Mouse (Mus musculus) Patski (cell line): ENCODE data around the gene Spc24. TPM values are rescaled to one million over a fixed set of nuclear protein-coding genes. Genes with fewer than 3 reads are reported as not detected.

Experiments
- ATAC-seq: fragments of 100-300 bp; one replicate; pipeline ENCODE4 v1.8.0; 2021
- CTCF ChIA-PET: fragments of 350-600 bp; sonication (Branson Sonifier 250); formaldehyde crosslinking; loops from one replicate; lab custom pipeline; 2022; ENCODE audit warnings: inconsistent platforms; lab: Charles Lee
- POLR2A ChIA-PET: fragments of 350-600 bp; sonication (Branson Sonifier 250); formaldehyde crosslinking; loops from one replicate; lab custom pipeline; 2022; ENCODE audit warnings: antibody characterized with exemption, inconsistent platforms; lab: Charles Lee
- DNase-seq: peaks from one replicate; pipeline ENCODE4 v3.0.0-alpha.2; 2011; ENCODE audit warnings: low read depth, low spot score
- H3K27me3 ChIP-seq: fragments of 371-371 bp; one replicate; pipeline ENCODE4 v1.5.1; 2021
- CTCF ChIP-seq: fragments of 100-300 bp; IDR thresholded peaks from one replicate; pipeline ENCODE4 v1.5.1; 2021
- in situ Hi-C: fragments of 300-500 bp; cut with MboI; formaldehyde crosslinking; loops from 3 replicates; pipeline ENCODE4 v1.11.1; 2018; ENCODE audit warnings: low pct_unique_long_range_greater_than_20kb, mixed read lengths
- polyA plus RNA-seq: library from polyadenylated mRNA; unstranded; gene quantifications from one replicate; pipeline ENCODE4 v1.2.3, GENCODE M21; 2021

Spc24 gene
- polyA plus RNA-seq, 1 experiment from 2014 or later: 38.3 TPM

DNA sequence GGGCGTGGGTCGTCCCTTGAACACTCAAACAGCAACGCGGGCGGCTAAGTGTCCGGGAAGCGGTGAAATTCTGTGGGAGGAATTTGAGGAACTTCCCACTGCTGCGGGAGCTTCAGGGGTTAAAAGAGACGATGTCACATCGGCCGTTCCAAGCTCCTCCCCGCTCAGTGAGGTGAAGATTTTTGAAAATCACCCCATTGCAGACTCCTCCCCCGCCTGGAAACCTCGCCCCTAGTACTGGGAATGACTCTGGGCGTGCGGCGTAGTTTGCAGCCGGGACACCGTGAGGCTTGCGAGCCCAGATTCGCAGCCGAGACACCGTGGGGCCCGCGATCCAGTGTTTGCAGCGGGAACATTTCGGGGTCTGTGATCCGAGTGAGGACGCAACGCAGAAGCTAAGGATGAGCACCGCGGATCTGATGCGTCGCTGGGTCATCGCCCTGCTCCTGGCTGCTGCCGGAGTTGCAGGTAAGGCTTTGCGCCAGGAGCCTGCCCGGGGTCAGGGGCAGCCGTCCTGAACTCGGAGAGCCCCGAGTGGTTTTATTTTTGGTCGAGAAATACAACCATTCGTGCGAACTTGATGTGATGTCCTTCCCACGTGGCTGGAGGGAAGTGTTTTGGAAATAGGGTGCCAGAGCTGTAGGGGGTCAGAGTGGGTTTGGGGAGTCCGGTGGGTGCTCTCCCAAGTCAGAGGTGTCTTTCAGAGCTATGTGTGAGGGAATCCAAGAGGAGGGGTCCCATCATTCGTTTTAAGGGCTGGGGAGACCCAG is 36.5 kb downstream of the Spc24 start, which contains the start of gene Ldlr:
Ldlr (plus strand) TSS at position 107 of the 770 bp plus-strand sequence.
- in situ Hi-C loops: no loop called here
- no peak for DNase-seq
- no peaks in the 10 kb centered on the region for H3K27me3 ChIP-seq
- ChIA-PET POLR2A (interaction anchor here (0.9 to 1.6 kb wide), 3 partner anchors 11 to 25 kb away, joined by 3 read pairs; no protein-coding TSS in a partner anchor), CTCF (interaction anchor here (0.9 kb wide), 1 partner anchor 46 kb away, joined by 3 read pairs; no protein-coding TSS in a partner anchor)
- peak; percentile 68 for ATAC-seq
- TF ChIP-seq CTCF: no peak

DNA sequence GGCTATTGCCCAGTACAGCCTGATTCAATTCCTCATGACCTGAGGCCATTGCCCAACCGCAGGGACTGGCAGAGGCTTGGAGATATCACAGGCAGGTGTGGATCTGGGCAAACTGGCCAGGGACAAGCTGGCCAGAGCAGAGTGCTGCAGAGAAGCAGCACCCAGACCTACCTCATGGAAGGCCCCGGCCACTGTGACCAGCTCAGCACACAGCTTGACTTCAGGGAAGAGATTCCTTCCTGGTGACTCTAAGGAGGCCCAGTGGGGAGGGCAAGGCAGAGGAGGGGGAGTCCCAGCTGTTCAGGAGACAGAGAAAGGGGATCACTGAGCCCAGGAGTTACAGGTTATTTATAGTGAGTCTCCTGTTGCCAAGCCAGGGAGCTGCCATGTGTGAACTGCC is 39.1 kb downstream of the Spc24 start:
- CTCF ChIA-PET: interaction anchor here (1.0 kb wide), 1 partner anchor 13 kb away, joined by 3 read pairs; no protein-coding TSS in a partner anchor
- no peak for DNase-seq

DNA sequence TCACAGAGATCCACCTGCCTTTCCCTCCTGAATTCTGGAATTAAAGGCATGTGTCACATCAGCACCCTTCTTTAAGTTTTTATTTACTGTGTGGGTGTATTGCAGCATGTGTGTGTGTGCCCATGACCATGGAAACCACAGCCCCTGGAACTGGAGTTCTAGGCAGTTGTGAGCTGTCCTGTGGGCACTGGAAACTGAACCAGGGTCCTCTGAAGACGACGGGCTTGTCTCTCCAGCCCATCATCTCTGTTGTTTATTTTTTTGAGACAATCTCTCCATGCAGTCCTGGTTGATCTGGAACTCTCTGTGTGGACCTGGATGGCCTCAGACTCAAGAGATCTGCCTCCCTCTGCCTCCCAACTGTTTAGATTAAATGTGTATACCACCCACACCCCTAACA is 43.1 kb downstream of the Spc24 start:
- POLR2A ChIA-PET: no interaction called here
- in situ Hi-C loops: no loop called here

More for the DNA sequence above, 39.1 kb downstream of the Spc24 start:
- POLR2A ChIA-PET: interaction anchor here (0.6 kb wide), 1 partner anchor 407 kb away, joined by 4 read pairs; no protein-coding TSS in a partner anchor
- no peaks in the 10 kb centered on the region for H3K27me3 ChIP-seq
- ATAC-seq: no peak
- TF ChIP-seq CTCF: no peak
- in situ Hi-C loops: no loop called here

GRCm38 (mm10) chr9:21715298-21715697 is 44.8 kb downstream of the Spc24 start:
- ChIA-PET CTCF (interaction anchor here (1.2 kb wide), 1 partner anchor 85 kb away, joined by 3 read pairs; no protein-coding TSS in a partner anchor), POLR2A (no interaction called here)
- in situ Hi-C loops: no loop called here
- H3K27me3 ChIP-seq: no peaks in the 10 kb centered on the region
- no peak for TF ChIP-seq CTCF
- no peak for ATAC-seq
- no peak for DNase-seq

More for the DNA sequence above, 43.1 kb downstream of the Spc24 start:
- CTCF ChIA-PET: no interaction called here
- ATAC-seq (no peak), DNase-seq (no peak)
- TF ChIP-seq CTCF: no peak
- no peaks in the 10 kb centered on the region for H3K27me3 ChIP-seq

GRCm38 (mm10) chr9:21709340-21709739 is 50.8 kb downstream of the Spc24 start:
- DNase-seq (no peak), ATAC-seq (no peak)
- CTCF ChIA-PET: no interaction called here
- POLR2A ChIA-PET: interaction anchor here (0.5 kb wide), 1 partner anchor 14 kb away, joined by 3 read pairs; the partner anchor contains the start of gene Ldlr
- in situ Hi-C loops: no loop called here
- no peaks in the 10 kb centered on the region for H3K27me3 ChIP-seq
- TF ChIP-seq CTCF: no peak

DNA sequence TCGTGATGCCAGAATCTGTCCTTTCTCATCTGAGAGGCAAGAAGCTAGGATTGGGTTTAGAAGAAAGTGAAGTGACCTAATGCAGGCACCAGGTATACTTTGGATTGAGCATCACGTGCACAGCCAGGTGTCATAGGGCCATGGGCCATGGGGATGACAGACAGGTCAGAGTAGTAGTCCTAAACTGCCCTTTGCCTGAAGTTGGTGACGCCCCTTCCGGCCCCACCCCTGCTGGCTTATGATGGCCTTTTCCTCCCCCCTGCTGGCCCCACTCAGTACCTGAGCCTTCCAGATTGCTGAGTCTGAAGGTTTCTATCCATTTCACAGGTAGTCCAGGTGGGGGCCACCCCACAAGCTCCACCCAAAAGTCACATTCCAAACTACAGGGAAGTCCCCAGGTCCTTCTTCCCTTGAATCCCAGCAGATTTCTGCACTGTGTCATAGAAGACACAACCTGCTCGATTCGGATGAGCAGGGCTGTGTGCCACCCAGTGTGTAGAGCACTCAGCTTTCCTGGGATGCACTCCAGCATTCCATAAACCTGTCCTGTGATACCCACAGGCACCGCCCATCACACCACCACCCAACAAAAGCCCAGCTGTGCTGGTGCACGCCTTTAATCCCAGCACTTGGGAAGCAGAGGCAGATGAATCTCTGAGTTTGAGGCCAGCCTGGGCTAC is 53.4 kb downstream of the Spc24 start:
- H3K27me3 ChIP-seq: no peaks in the 10 kb centered on the region
- ChIA-PET CTCF (no interaction called here), POLR2A (no interaction called here)
- in situ Hi-C loops: no loop called here
- DNase-seq (no peak), ATAC-seq (no peak)
- TF ChIP-seq CTCF: no peak

- no peaks in the 10 kb centered on the region for H3K27me3 ChIP-seq
- in situ Hi-C loops: no loop called here
- ATAC-seq: no peak
- ChIA-PET POLR2A (no interaction called here), CTCF (interaction anchor here (1.3 kb wide), 1 partner anchor 10 kb away, joined by 3 read pairs; no protein-coding TSS in a partner anchor)
- TF ChIP-seq CTCF: no peak
- DNase-seq: no peak
These were observed 54.0 kb downstream of the Spc24 start for GRCm38 (mm10) chr9:21706085-21706484.

Other genes with a start within 250 kb of the Spc24 start
- not detected for gene AB124611, start 234.1 kb downstream of the Spc24 start, polyA plus RNA-seq
- 61.7 TPM for gene Carm1, start 213.4 kb downstream of the Spc24 start, polyA plus RNA-seq
- gene Timm29, start 167.6 kb downstream of the Spc24 start, polyA plus RNA-seq: 38.9 TPM
- 39.0 TPM for gene Yipf2, start 167.5 kb downstream of the Spc24 start, polyA plus RNA-seq
- gene Smarca4, start 144.1 kb downstream of the Spc24 start, polyA plus RNA-seq: 89.3 TPM
- gene Ldlr, start 36.8 kb downstream of the Spc24 start, polyA plus RNA-seq: 38.4 TPM
- gene Kank2, start 38.4 kb upstream of the Spc24 start, polyA plus RNA-seq: 62.4 TPM
- gene Angptl8, start 75.2 kb upstream of the Spc24 start, polyA plus RNA-seq: 15.2 TPM
- gene Dock6, start 92.3 kb upstream of the Spc24 start, polyA plus RNA-seq: 36.1 TPM
- gene Rab3d, start 157.9 kb upstream of the Spc24 start, polyA plus RNA-seq: 22.1 TPM
- 12.2 TPM for gene Ccdc159, start 167.2 kb upstream of the Spc24 start, polyA plus RNA-seq
- gene Tmem205, start 167.3 kb upstream of the Spc24 start, polyA plus RNA-seq: 54.8 TPM
- gene Plppr2, start 176.7 kb upstream of the Spc24 start, polyA plus RNA-seq: 22.1 TPM
- gene Swsap1, start 195.5 kb upstream of the Spc24 start, polyA plus RNA-seq: 14.0 TPM
- 8.5 TPM for gene Epor, start 203.2 kb upstream of the Spc24 start, polyA plus RNA-seq
- gene Rgl3, start 229.1 kb upstream of the Spc24 start, polyA plus RNA-seq: 41.7 TPM
- 7.5 TPM for gene Ccdc151, start 242.3 kb upstream of the Spc24 start, polyA plus RNA-seq
- gene Prkcsh, start 242.5 kb upstream of the Spc24 start, polyA plus RNA-seq: 276 TPM